Mouse (Mus musculus) urinary bladder, adult 2 months (tissue): Measurements from ENCODE around the gene Fam76b. TPM values are rescaled to one million over a fixed set of nuclear protein-coding genes. Genes with fewer than 3 reads are reported as not detected.
A peak's percentile ranks its signal among the peaks of the same experiment; 100 is the strongest.
"Not testable (repeated sequence)": the region's sequence is repeated elsewhere in the genome, so short reads cannot be mapped to it uniquely, and the experiment has no call there.

Experiments used
- DNase-seq: peaks from one replicate; pipeline ENCODE4 v3.0.0; 2022; ENCODE audit warnings: low spot score
- polyA plus RNA-seq: library from polyadenylated mRNA; depleted of rRNA; stranded (reverse); fragments of >200 nt; gene quantifications from 2 replicates; pipeline ENCODE4 v1.2.3, GENCODE M21; 2012; rRNA removed

Gene Fam76b
- 22.2 and 26.3 TPM in 2 replicates for polyA plus RNA-seq

DNA sequence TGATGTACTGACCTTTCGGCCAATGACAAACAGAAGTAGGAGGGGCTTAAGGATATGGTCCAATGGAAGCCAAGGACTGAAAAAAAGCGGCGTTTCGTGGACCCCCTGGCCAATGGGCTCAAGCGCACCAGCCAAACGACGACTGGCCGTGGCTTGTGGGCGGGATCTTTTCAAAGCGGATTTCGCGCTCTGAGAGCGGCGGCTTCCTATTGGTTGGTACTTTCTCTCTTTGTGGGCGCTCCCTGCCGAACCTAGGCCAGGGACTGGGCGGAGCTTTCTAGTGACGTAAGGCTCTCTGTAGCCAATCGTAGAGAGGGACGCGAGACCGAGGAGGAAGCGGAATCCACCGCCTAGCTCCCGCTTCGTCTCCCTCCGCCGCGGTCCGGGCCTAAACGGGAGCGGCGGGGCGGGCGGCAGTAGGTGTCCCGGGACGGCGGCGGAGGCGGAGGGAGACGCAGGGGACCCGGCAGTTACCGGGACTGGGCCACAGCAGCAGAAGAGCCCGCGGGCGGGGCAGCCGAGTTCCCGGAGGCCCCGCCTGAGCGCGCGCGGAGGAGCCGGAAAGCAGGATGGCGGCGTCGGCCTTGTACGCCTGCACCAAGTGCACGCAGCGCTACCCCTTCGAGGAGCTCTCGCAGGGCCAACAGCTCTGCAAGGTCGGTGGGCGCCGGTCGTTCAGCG lies at the start of gene Fam76b:
TSS of gene Fam76b (plus strand) at position 311 of the 681 bp plus-strand sequence.
- DNase-seq: peak; percentile 91

DNA sequence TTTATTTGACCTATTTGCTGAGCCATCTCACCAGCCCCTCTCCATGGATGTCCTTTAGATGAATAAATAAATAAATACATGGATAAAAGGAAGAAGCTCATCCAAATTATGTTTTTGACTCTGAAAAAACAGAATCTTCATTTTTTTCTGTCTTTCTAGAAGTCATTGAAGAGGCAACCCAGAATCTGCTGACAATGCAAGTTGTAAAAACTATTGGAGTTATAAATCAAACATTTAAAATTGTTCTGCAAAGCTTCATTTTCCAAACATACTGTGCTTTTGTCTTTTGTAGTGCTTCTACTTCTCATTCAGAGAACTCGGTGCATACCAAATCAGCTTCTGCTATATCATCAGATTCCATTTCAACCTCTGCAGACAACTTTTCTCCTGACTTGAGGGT lies 45.5 kb upstream of the Fam76b start:
- no peak for DNase-seq

DNA sequence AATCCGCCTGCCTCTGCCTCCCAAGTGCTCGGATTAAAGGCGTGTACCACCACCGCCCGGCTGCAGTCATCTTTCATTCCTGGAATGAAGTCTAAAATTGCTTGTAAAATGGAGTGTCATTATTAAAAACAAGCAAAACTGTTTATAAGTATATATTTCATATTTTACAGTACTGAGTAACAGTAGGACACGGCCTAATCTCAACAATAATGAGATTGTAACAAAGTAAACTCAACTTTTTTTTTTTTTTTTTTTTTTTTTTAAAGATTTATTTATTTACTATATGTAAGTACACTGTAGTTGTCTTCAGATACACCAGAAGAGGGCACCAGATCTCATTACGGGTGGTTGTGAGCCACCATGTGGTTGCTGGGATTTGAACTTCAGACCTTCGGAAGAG lies 36.7 kb upstream of the Fam76b start:
- not testable (repeated sequence) for DNase-seq

DNA sequence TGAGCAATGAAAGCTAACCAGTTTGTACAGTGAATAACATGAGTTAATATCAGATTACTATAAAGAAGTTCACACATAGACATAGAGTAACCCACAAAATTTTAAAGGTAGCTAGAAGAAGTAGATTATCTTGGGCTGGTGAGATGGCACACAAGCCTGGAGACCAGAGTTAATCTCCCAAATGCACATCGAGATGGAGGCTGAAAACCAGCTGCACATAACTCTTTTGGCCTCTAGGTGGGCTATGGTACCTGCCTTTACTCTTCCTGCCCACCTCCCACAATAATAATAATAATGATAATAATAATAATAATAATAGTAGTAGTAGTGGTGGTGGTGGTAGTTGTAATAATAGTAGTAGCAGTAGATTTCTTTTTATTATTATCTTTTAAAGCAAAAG lies 33.2 kb upstream of the Fam76b start:
- no peak for DNase-seq

DNA sequence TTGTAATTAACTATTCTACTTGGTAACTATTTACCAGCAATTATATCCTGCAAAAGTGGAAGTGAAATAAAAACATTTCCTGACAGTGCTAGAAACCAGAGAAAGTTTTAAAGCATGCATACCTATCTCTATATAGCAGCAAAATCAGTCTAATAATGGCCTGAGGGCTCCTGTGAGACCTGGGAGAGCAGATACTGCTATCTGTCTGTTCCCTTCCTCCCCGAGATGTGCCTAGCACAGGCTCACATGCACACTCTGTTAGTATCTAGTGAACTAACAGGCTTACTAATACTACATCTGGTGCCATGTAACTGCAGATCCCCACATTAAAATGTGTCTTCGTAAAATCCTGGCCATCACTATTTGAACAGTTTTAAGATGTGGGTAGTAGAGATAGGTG lies 32.8 kb upstream of the Fam76b start:
- no peak for DNase-seq

DNA sequence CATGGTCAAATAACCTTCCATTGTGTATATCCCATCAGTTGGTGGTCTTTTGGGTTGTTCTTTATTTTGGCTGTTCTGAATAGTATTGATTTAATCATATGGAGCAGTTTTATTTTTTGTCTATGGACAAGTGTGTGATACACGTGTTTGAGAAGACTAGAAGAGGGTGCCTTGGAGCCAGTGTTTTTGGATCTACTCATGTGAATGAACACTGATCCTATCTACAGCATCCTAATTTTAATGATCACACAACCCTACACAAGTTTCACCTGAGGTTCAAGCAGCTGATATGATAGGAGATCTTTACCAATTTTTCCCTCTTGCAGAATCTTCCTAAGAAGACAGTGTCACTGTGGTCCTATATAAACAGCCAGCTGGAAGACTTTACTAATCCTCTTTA lies 23.0 kb upstream of the Fam76b start:
- no peak for DNase-seq

DNA sequence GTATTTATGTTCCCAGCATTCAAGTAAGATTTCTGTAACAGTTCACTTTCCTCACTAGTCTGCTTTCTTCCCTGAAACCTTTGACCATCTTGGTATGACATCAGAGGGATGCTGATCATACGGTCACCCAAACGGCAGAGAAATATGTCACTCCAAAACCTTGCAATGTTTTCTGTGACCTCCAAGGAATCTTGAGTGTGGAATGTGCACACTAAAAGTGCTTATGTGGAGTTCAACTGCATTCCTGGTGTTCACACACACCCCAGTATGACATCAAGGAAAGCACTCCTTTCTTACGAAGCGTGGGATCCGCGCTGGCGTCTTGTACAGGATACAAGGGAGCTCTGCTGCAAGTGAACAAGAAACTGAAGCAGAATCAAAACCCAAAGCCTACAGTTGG lies 20.7 kb upstream of the Fam76b start:
- no peak for DNase-seq

DNA sequence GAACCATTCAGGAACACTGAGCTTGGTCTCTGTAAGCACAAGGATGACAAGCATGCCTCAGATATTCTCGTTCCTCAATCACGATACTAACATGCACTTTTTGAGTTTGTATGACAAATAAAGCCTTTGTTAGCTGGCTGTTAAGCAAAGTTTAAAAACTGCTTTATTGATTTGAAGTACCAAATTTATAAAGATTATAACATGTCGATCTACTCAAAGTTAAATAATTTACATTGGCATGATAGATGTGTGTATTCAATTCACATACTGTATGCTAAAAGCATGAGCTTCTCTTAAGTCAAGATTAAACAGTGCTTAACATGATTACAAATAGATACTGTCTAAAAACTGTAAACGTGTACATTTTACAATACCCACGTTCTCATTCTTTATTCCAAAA lies 19.9 kb upstream of the Fam76b start:
- no peak for DNase-seq

DNA sequence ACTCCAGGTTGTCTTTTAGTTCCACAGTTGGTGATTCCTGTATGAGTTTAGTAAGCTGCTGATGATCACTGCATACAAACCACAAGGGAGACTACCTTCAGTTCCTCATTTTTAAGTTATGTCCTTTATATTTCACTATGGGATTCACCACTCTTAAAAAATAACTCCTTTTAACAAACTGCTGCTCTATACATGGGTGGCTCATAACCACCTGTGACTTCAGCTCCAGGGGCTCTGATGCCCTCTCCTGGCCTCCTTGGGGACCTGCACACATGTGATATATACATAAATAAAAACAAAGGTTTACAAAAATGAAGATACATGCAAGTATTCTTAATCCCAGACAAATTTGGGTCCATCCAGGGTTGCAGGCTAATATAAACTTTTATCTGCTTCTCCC lies 17.6 kb upstream of the Fam76b start:
- no peak for DNase-seq

DNA sequence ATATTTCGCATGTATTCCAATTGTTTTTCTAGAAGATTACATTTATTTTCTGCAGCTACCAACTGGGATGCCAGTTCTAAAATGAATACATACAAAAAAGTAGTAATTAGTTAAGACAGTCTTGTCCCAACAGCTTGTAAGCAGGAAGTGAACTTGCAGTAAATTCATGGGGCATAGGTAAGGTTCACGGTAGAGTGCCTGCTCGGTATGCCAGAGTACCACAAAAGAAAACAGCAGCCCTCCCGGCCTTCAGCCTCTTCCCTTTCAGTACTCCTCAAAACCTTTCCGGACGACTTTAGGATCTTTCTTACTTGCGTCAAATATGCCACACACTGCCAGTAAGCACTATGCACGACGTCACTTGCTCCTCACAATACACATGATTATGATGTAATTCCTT lies 9.1 kb upstream of the Fam76b start:
- DNase-seq: no peak

DNA sequence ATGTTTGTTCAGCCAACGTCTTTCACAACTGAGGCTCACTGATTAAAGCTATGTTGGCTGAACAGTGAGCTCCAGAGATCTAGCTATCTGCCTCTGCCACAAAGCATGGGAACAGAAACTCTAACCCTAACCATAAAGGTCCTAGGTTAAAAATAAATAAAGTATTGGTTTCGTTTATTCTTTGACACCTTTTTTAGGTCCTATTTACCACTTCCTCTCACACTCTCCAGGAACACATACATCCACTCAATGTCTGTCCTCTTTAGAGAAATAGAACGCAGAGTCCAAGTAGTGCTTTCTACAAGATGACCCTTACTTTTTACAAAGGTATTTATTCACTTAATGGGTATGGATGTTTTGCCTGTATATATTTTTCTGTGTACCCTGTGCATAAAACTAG lies 6.7 kb upstream of the Fam76b start:
- no peak for DNase-seq

DNA sequence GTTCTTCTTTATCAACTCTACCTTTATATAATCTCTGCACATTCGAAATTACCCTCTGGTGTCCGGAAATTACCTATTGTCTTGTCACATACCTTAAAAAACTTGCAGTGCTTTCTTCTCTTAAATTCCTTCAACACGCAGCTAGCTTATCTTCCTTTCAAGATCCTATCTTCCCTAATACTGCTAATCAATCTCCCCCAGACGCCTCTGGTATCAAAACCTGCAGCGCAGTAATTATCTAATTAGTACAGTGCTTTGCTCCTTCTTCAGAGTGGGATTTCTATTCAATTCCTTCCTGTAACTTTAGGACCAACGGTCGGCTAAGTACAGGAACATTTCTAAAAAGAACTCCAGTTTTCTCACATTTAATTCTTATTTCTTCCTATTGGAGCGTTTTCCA lies 1.6 kb upstream of the Fam76b start:
- no peak for DNase-seq

DNA sequence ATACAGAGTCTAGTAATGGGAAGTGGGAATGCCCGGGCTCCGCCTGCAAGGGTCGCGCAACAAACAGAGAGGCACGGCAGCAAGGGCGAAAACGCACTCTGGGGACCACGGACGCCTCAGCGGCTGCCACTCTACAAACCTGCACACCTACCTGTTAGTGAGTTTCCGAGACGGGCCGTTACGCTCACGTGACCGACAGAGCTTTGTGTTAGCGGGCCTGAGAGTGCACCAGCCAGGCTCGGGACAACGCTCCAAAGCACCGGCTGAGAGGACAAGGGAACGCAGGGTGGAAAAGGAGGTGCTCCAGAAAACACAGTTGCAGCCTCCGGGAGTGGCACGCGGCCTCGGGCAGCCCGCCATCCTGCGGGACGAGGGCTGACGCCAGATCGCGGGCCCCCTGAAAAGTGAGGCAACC lies 1.1 kb upstream of the Fam76b start:
- DNase-seq: no peak

DNA sequence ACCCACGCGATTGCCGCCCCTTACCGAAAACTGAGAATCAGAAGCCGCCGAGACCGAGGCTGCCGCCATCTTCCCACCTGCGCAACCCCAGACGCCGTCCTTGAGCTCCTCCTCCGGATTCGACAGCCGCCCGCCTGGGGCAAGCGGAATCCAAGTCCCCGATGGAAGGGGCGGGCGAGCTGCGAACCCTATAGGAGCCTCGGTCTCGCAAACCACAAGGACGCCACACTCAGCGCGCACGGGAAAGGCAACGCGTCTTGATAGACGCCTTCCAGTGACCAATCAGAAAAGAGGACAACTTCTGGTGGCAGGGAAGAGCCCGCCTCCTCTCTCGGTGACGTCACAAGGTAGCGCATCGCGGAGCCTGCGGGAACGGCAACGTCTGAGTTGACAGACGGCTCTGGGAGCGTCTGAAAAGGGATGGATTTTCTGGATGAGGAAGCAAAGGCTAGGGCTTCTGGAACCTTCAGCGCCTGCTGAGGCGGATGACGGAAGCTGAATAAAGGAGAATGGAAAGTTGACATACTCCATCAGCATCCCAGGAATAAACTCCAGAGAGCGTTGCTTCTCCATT lies 597 bp upstream of the Fam76b start, which contains the start of gene Cep57:
TSS of gene Cep57 (minus strand) at position 276 of the 574 bp plus-strand sequence.
- peak; percentile 82 for DNase-seq

DNA sequence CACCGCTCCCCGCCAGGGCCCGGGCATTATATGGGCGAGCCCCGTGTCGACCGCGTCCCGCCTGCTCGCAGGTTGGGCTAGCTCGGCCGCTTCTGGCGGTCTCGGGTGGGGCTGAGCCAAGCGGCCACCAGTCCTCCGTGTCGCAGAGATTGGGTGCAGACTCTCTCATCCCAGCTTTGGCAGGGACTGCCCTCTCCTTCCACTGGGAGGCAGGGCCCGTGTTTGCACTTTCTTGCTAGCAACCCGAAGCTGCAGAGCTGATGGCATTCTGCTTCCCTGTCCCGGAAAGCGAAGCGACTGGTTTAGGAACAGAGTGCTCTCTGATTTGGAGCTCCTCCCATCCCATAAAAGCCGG lies 548 bp downstream of the Fam76b start:
- DNase-seq: no peak

DNA sequence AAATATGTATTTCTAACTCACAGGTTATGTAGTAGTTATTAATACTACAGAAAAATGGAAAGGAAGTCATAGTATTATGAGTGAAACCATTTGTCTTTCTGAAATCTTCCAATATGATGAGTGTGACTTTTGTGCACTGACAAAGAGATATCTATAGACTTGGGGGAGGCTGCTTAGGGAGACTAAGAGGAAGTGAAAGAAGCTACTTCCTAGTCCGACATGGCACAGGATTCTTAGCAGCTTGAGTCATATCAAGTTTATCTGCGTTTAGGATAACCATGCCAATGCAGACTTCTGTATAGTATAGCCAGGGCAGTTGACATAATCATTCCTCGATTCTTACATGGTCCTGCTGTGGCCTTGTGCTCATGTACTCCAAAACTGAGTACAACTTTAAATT lies 7.7 kb downstream of the Fam76b start:
- DNase-seq: no peak

DNA sequence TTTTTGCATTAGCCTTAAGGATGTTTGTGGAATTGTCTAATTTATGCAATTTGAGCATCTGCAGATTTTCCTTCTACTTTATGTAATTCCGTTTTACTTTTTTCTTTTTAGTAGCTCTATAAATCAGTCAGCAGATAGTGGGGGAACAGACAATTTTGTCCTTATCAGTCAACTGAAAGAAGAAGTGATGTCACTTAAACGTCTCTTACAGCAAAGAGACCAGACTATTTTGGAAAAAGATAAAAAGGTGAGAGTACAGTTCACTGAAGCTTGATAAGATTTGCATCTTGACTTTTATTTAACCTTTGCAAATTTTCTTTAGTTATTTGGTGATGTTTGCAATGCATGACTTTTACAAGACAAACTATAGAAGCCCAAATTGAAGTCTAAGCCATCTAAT lies 9.2 kb downstream of the Fam76b start:
- DNase-seq: no peak

DNA sequence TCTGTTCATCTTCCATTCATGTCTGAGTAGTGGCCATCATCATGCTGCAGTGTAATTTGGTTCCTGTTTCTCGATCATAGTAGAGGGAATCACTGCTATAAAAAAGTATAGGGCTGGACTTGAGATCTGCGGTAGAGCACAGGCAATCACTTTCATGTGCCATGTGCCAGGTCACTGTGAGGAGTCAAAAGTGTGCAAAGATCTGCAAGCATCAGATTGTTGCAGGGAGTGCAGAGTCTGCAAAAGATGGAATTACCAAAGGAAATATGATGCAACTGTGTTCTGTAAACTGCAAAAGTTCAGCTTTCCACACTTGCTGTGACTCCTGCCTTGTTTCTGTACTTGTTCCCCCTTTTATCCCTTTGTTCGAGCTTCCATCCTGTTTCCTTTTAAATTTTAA lies 20.1 kb downstream of the Fam76b start:
- DNase-seq: no peak

DNA sequence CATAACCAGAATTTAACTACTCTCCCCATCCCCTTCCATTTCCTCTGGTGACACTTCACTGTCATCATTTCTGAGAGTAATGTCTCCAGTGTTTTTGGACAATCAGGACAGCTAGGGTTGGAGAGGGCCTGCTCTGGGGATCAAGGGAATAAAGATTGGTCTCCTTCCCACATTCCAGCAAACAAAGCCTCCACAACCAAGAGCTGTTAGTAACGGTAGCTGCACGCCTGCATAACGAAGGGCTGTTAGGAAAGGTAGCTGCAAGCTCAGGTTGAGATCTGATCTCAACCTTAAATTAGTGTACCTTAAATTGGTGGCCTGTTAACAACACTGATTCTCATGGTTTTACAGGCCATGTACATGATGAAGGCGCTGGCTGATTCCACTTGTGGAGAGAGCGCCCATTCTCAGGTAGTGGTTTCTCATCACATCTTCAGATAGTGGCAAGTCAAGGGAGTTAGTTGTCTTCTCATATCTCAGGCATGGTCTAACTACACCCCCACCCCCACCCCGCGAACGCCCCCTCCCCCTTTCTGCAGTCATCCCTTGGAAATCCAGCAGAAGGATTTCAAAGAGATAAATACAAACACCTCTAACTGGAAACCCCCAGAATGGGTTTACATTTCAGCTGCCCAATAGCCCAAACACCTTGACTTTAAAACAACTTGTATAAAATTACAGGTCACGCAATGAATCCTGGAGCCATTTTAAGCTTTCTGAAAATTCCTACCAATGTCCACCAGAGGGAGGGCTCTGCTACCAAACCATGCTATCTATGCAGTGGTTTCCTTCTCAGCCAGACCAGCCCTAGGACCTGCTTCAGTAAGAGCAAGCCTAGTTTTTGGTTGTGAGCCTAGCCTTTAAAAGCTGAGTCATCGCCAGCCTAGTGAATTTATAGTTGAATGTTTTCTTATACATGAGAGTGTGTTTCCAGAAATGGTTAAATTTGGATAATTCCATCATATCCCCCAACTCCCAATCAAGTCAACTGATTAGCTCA lies 21.3 kb downstream of the Fam76b start:
- no peak for DNase-seq

DNA sequence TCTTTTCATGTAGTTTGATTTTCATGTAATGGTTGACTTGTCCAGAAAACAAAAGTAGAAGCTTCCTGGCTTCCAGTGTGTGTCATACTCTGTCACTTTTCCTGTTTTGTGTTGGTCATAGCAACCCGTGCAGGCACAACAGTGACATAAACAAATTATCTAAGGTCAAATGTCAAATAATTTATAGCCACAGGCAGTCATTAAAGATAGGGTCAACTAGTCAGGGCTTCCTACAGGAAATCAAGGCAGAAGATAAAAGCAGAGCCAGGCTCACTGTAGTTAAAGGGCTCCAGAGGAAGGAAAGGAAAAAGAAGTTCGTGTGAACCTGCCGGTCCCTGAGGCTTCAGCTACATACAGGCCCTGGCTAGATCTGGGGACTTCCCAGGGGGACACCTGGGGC lies 26.4 kb downstream of the Fam76b start:
- no peak for DNase-seq

DNA sequence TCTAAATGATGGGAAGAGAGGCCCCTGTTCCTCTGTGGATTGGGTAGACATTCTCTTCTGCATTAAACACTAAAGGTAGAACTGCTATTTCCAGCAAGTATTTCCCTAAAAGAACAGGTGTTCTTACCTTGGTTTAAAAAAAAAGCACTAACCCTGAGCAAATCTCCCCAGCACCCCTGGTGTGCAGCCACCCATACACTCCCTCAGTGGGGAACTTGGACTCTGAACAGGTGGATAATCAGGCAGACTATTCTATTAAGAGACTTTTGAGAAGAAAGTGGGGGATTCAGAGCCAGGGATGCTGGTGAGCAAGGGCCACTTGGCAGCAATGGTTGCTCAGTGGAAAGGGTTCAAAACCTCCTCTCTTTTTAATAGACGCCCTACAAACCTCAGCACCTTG lies 28.7 kb downstream of the Fam76b start:
- DNase-seq: no peak

DNA sequence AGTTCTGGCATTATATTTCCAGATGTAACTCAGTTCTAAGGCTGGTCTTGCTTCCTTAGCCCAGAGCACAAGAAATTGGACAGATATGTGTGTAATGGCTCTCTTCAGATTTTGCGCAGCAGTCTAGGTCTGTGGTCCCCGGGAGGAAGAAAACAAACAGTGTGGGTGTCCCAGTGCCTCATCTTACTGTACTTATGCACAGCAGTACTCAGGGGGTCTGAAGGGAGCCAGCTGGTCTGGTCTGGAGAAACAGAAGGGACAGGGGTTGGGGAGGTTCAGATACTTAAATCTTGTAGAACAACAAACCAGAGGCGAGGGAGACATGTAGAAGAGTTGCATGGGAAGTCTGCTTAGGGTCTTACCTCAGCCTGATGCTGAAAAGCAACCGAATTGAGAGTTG lies 29.3 kb downstream of the Fam76b start:
- no peak for DNase-seq

DNA sequence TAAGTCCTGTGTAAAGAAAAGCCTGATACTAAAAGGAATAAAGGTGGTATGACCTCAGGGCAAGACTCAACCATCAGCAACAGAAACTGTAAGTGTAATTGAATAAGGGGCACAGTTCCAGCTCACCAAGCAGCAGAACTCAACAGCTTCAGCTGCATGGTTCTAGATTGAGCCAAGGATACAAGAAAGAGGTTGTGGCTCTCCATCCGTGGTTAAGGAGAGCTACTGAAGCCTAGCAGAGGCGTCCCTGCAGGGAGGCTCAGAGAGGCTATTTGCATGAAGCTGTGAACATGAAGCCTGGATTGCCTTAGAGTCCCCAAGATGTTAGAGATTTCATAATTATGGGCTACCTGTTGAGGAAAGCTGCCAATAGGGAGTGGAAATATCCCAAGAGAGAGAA lies 40.1 kb downstream of the Fam76b start:
- no peak for DNase-seq
